Mouse (Mus musculus): ENCODE measurements around the gene 1700034J05Rik. TPM values are rescaled to one million over a fixed set of nuclear protein-coding genes. Genes with fewer than 3 reads are reported as not detected.

1700034J05Rik gene
- polyA plus RNA-seq (2015; fragmentation: Nextera tagmentation; extraction: Ambion mirVana): 0.11 TPM in 1 of 2 replicates, not detected in the other

DNA sequence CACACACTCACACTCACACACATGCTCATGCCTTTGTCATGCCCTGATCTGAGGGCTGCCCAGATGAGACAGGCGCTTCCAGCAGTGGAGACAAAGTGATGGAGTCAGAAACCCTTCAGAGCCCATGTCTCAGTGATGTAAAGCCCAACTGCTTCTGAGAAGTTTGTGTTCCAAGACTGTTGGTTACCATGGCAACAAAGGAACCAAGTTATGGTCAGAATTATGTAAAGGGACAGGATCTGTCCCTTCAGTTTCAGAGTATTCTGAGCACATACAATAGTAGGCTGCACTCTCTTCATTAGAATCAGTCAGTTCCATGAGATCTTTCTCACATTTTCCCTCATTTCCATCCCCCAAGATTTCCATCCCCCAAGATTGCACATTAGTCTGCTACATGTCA is at the start of gene 1700034J05Rik:
1700034J05Rik (minus strand) TSS at position 165 of the 400 bp plus-strand sequence.
- DNase-seq (ENCODE audit: low spot score) (no peak), ATAC-seq (ENCODE audit: low FRiP score, low TSS enrichment) (no peak)
- H3K4me1 ChIP-seq (replicated peaks; ENCODE audit: control insufficient read depth, insufficient read depth): no peaks in the 10 kb centered on the region
- no peak within 1 kb of the TSS for H3K4me2 ChIP-seq (replicated peaks; ENCODE audit: low read depth)
- 87% methylated on average over 1 of the region's 1 CpGs for WGBS
- H3K36me3 ChIP-seq (ENCODE audit: control insufficient read depth, insufficient read depth, low read length): no peaks in the 10 kb centered on the region
- no peaks in the 10 kb centered on the region for H3K27me3 ChIP-seq (ENCODE audit: control insufficient read depth, insufficient read depth, low read length)
- no peak within 1 kb of the TSS for H3K9ac ChIP-seq (ENCODE audit: low read length)
- H3K27ac ChIP-seq (replicated peaks): no peak within 1 kb of the TSS
- no peak within 1 kb of the TSS for H3K4me3 ChIP-seq (ENCODE audit: low read depth, low read length)
- H3K9me3 ChIP-seq (ENCODE audit: control insufficient read depth, low read length): no peaks in the 10 kb centered on the region
- no peak for TF ChIP-seq EP300 (optimal IDR thresholded peaks at IDR 0.05)
- TF ChIP-seq CTCF (IDR thresholded peaks at IDR 0.05; ENCODE audit: low read depth): no peak

- H3K27me3 ChIP-seq (ENCODE audit: control insufficient read depth, insufficient read depth, low read length): no peaks in the 10 kb centered on the region
- WGBS: 66% methylated on average over 2 of the region's 2 CpGs
- H3K27ac ChIP-seq (replicated peaks): no peak overlapping the region
- H3K36me3 ChIP-seq (ENCODE audit: control insufficient read depth, insufficient read depth, low read length): peaks cover 18% of the 10 kb centered on the region
- TF ChIP-seq EP300 (optimal IDR thresholded peaks at IDR 0.05): no peak
- TF ChIP-seq CTCF (IDR thresholded peaks at IDR 0.05; ENCODE audit: low read depth): no peak
- H3K4me3 ChIP-seq (ENCODE audit: low read depth, low read length): no peak overlapping the region
- no peak for DNase-seq (ENCODE audit: low spot score)
- no peaks in the 10 kb centered on the region for H3K4me1 ChIP-seq (replicated peaks; ENCODE audit: control insufficient read depth, insufficient read depth)
- H3K4me2 ChIP-seq (replicated peaks; ENCODE audit: low read depth): no peak overlapping the region
- no peak for ATAC-seq (ENCODE audit: low FRiP score, low TSS enrichment)
- no peak overlapping the region for H3K9ac ChIP-seq (ENCODE audit: low read length)
- no peaks in the 10 kb centered on the region for H3K9me3 ChIP-seq (ENCODE audit: control insufficient read depth, low read length)
Measured at GRCm38 (mm10) chr6:146999755-147000154, 45.5 kb upstream of the 1700034J05Rik start.

DNA sequence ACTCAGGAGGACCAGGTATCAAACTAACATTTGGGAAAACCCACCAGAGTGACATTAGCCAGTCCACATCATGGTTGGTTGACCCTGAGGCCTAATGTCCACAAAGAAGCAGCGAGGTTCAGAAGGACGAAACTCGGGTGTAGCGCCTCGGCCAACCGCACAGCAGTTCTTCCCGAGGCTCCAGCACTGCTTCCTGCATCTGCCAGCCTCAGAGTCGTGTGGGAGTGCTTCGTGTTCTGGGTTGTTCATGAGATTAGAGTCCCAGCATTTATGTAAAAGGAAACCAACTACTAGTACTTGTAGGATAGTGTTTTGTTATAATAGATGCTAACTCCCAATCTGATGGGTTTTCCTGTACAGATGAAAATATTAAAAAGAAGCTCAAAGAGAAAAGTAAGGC is 45.1 kb upstream of the 1700034J05Rik start:
- peaks cover 18% of the 10 kb centered on the region for H3K36me3 ChIP-seq (ENCODE audit: control insufficient read depth, insufficient read depth, low read length)
- H3K9ac ChIP-seq (ENCODE audit: low read length): no peak overlapping the region
- TF ChIP-seq CTCF (IDR thresholded peaks at IDR 0.05; ENCODE audit: low read depth) (no peak), EP300 (optimal IDR thresholded peaks at IDR 0.05) (no peak)
- DNase-seq (ENCODE audit: low spot score): no peak
- 85% methylated on average over 9 of the region's 9 CpGs for WGBS
- H3K4me1 ChIP-seq (replicated peaks; ENCODE audit: control insufficient read depth, insufficient read depth): no peaks in the 10 kb centered on the region
- no peak for ATAC-seq (ENCODE audit: low FRiP score, low TSS enrichment)
- no peak overlapping the region for H3K4me3 ChIP-seq (ENCODE audit: low read depth, low read length)
- H3K27ac ChIP-seq (replicated peaks): no peak overlapping the region
- H3K27me3 ChIP-seq (ENCODE audit: control insufficient read depth, insufficient read depth, low read length): no peaks in the 10 kb centered on the region
- H3K9me3 ChIP-seq (ENCODE audit: control insufficient read depth, low read length): no peaks in the 10 kb centered on the region
- no peak overlapping the region for H3K4me2 ChIP-seq (replicated peaks; ENCODE audit: low read depth)

GRCm38 (mm10) chr6:146998710-146999109 is 44.5 kb upstream of the 1700034J05Rik start:
- H3K4me2 ChIP-seq (replicated peaks; ENCODE audit: low read depth): no peak overlapping the region
- TF ChIP-seq CTCF (IDR thresholded peaks at IDR 0.05; ENCODE audit: low read depth) (no peak), EP300 (optimal IDR thresholded peaks at IDR 0.05) (no peak)

DNA sequence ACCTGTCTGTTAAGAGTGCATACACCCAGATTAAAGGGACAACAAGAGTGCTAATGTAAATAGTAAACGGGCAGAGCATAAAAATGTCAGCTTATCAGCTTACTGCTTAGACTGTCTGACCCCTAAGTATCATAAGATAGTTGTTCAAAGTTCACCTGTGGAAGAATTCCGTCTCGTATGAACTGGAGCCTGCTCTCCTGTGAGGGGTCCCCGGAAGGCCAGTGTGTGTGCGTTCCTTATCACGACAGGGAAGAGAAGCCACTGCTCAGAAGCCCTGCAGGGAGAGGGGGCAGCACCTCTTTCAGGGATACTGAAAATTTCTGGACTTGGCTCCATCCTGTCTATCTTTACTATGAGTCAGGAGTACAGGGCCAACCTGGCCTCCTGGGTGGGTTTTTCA is 42.8 kb upstream of the 1700034J05Rik start:
- H3K9ac ChIP-seq (ENCODE audit: low read length): no peak overlapping the region
- WGBS: 55% methylated on average over 6 of the region's 6 CpGs
- no peaks in the 10 kb centered on the region for H3K27me3 ChIP-seq (ENCODE audit: control insufficient read depth, insufficient read depth, low read length)
- no peaks in the 10 kb centered on the region for H3K4me1 ChIP-seq (replicated peaks; ENCODE audit: control insufficient read depth, insufficient read depth)
- ATAC-seq (ENCODE audit: low FRiP score, low TSS enrichment): no peak
- TF ChIP-seq EP300 (optimal IDR thresholded peaks at IDR 0.05): no peak
- no peak for TF ChIP-seq CTCF (IDR thresholded peaks at IDR 0.05; ENCODE audit: low read depth)
- no peak overlapping the region for H3K4me3 ChIP-seq (ENCODE audit: low read depth, low read length)
- no peak overlapping the region for H3K27ac ChIP-seq (replicated peaks)
- no peak for DNase-seq (ENCODE audit: low spot score)
- peaks cover 18% of the 10 kb centered on the region for H3K36me3 ChIP-seq (ENCODE audit: control insufficient read depth, insufficient read depth, low read length)
- H3K4me2 ChIP-seq (replicated peaks; ENCODE audit: low read depth): no peak overlapping the region
- no peaks in the 10 kb centered on the region for H3K9me3 ChIP-seq (ENCODE audit: control insufficient read depth, low read length)

More at GRCm38 (mm10) chr6:146998710-146999109, 44.5 kb upstream of the 1700034J05Rik start:
- ATAC-seq (ENCODE audit: low FRiP score, low TSS enrichment): no peak
- Histone ChIP-seq H3K4me1 (replicated peaks; ENCODE audit: control insufficient read depth, insufficient read depth) (no peaks in the 10 kb centered on the region), H3K36me3 (ENCODE audit: control insufficient read depth, insufficient read depth, low read length) (peaks cover 18% of the 10 kb centered on the region), H3K4me3 (ENCODE audit: low read depth, low read length) (no peak overlapping the region), H3K27ac (replicated peaks) (no peak overlapping the region), H3K9ac (ENCODE audit: low read length) (no peak overlapping the region), H3K27me3 (ENCODE audit: control insufficient read depth, insufficient read depth, low read length) (no peaks in the 10 kb centered on the region), H3K9me3 (ENCODE audit: control insufficient read depth, low read length) (no peaks in the 10 kb centered on the region)
- no peak for DNase-seq (ENCODE audit: low spot score)
- 85% methylated on average over 4 of the region's 4 CpGs for WGBS

GRCm38 (mm10) chr6:146995878-146996277 is 41.7 kb upstream of the 1700034J05Rik start:
- WGBS: 88% methylated on average over 6 of the region's 6 CpGs
- no peak overlapping the region for H3K4me3 ChIP-seq (ENCODE audit: low read depth, low read length)
- no peak for DNase-seq (ENCODE audit: low spot score)
- no peak for ATAC-seq (ENCODE audit: low FRiP score, low TSS enrichment)
- no peaks in the 10 kb centered on the region for H3K9me3 ChIP-seq (ENCODE audit: control insufficient read depth, low read length)
- H3K27ac ChIP-seq (replicated peaks): no peak overlapping the region
- H3K9ac ChIP-seq (ENCODE audit: low read length): no peak overlapping the region
- no peaks in the 10 kb centered on the region for H3K27me3 ChIP-seq (ENCODE audit: control insufficient read depth, insufficient read depth, low read length)
- TF ChIP-seq CTCF (IDR thresholded peaks at IDR 0.05; ENCODE audit: low read depth): no peak
- no peak for TF ChIP-seq EP300 (optimal IDR thresholded peaks at IDR 0.05)
- H3K4me2 ChIP-seq (replicated peaks; ENCODE audit: low read depth): no peak overlapping the region
- peaks cover 13% of the 10 kb centered on the region for H3K36me3 ChIP-seq (ENCODE audit: control insufficient read depth, insufficient read depth, low read length)
- H3K4me1 ChIP-seq (replicated peaks; ENCODE audit: control insufficient read depth, insufficient read depth): no peaks in the 10 kb centered on the region
